Mouse (Mus musculus) myocyte (in vitro differentiated cells): ENCODE measurements around the gene Fam102a.

ENCODE experiments used
- REST ChIP-seq: IDR thresholded peaks from one replicate; pipeline ENCODE4 v1.6.1; 2011; ENCODE audit warnings: mild to moderate bottlenecking, control low read depth, moderate library complexity; ENCODE audit not compliant: insufficient read depth, insufficient read length
- USF1 ChIP-seq: IDR thresholded peaks from one replicate; pipeline ENCODE4 v1.6.1; 2011; ENCODE audit warnings: low read depth, mild to moderate bottlenecking, control low read depth, moderate library complexity

- TF ChIP-seq USF1 (no peak), REST (no peak)
Observed at GRCm38 (mm10) chr2:32568941-32569340, 33.8 kb downstream of the Fam102a start.
